ENCODE assay signal across 10 mouse cellular contexts in the genomic region with DNA sequence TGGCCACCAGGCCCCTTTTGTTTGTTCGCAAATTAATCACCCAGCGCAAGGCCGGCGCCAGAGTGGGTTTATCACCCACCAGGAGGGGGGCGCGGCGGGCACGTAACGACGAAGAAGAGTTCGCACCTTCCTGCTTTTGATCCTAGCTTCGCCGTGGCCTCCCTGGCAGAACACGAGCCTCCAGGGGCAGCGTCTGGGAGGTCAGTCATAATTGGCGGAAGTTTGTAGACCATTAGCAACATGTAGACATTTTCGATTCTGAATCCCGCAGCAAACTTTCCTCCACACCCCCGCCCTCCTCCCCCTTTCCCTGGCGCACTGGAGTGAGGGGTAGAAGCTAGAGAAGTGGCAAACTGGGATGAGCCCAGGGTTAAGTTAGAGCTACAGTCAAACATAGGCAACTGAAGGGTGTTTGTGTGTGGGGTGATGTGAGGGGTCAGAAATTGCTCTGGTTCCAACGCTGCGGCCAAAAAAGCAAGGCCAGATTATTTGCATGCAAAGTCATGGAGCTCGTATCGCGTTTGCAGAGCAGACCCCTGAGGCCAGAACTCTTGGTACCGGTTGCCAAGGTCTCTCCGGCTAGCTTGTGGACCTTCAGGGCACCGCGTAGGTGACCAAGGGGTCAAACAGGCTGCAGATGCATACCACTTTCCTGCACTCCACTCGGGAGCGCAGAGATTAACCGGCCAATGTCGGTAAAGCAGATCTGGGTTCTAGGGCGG. TPM values are rescaled to one million over a fixed set of nuclear protein-coding genes. Genes with fewer than 3 reads are reported as not detected.
DNase-seq lines count a peak whose midpoint lies in the region; ATAC-seq and TF ChIP-seq lines count a peak whose summit lies in the region.
"Had no signal": no experiment of that assay in that cellular context is flagged by ENCODE, and none has a peak within 500 bp of the region (broad histone marks: within the 10 kb centered on the region; RNA-seq: fewer than 3 reads in every experiment).

No protein-coding gene starts in this region.

- TF ChIP-seq EP300 in heart, postnatal 0 days (IDR thresholded peaks at IDR 0.05; ENCODE audit: low read depth) = no peak

- 27% methylated on average over 34 of the region's 34 CpGs for WGBS in heart, postnatal 0 days
- 8% methylated on average over 34 of the region's 34 CpGs for WGBS in limb, embryonic 13.5 days
- WGBS in forebrain, embryonic 15.5 days = 3% methylated on average over 34 of the region's 34 CpGs

- intact Hi-C loops in left cerebral cortex, adult 2 months (cut with DNase I) = no loop called here

- H3K4me3 ChIP-seq in heart, postnatal 0 days (ENCODE audit: low read depth, low read length) = no peak overlapping the region
- H3K4me3 ChIP-seq in limb, embryonic 13.5 days = peak overlapping the region; percentile 58
- no peak overlapping the region for H3K4me3 ChIP-seq in left cerebral cortex, adult 2 months
- H3K4me3 ChIP-seq in forebrain, embryonic 15.5 days = no peak overlapping the region

- ATAC-seq in heart, postnatal 0 days (ENCODE audit: insufficient read depth, low read depth) = no peak
- ATAC-seq in limb, embryonic 13.5 days (ENCODE audit: low FRiP score, low read depth) = no peak
- no peak for ATAC-seq in forebrain, embryonic 15.5 days (replicated peaks)

- no peak for TF ChIP-seq CTCF in heart, postnatal 0 days (IDR thresholded peaks at IDR 0.05; ENCODE audit: low read depth)
- no peak for TF ChIP-seq CTCF in left cerebral cortex, adult 2 months (IDR thresholded peaks at IDR 0.05)

- peaks cover 81% of the 10 kb centered on the region for H3K27me3 ChIP-seq in heart, postnatal 0 days (ENCODE audit: control insufficient read depth, insufficient read depth, low read length)
- peaks cover 73% of the 10 kb centered on the region for H3K27me3 ChIP-seq in limb, embryonic 13.5 days
- H3K27me3 ChIP-seq in forebrain, embryonic 15.5 days = peaks cover 93% of the 10 kb centered on the region

- no peaks in the 10 kb centered on the region for H3K9me3 ChIP-seq in heart, postnatal 0 days (replicated peaks; ENCODE audit: control insufficient read depth, low read length)
- H3K9me3 ChIP-seq in limb, embryonic 13.5 days = no peaks in the 10 kb centered on the region
- H3K9me3 ChIP-seq in forebrain, embryonic 15.5 days = no peaks in the 10 kb centered on the region

- H3K4me2 ChIP-seq in heart, postnatal 0 days (ENCODE audit: low read depth, low read length) = peak overlapping the region; percentile 69; the same call in 1 of the 2 replicates
- peak overlapping the region; percentile 81 for H3K4me2 ChIP-seq in limb, embryonic 13.5 days (replicated peaks)
- no peak overlapping the region for H3K4me2 ChIP-seq in forebrain, embryonic 15.5 days (replicated peaks)

- no peaks in the 10 kb centered on the region for H3K36me3 ChIP-seq in heart, postnatal 0 days (replicated peaks; ENCODE audit: control insufficient read depth, insufficient read depth, low read length)
- no peaks in the 10 kb centered on the region for H3K36me3 ChIP-seq in limb, embryonic 13.5 days
- H3K36me3 ChIP-seq in forebrain, embryonic 15.5 days = no peaks in the 10 kb centered on the region

- no peak overlapping the region for H3K27ac ChIP-seq in heart, postnatal 0 days (ENCODE audit: low read depth)
- peak overlapping the region; percentile 94; the same call in 1 of the 2 replicates for H3K27ac ChIP-seq in limb, embryonic 13.5 days
- no peak overlapping the region for H3K27ac ChIP-seq in left cerebral cortex, adult 2 months
- no peak overlapping the region for H3K27ac ChIP-seq in forebrain, embryonic 15.5 days (replicated peaks)

- H3K4me1 ChIP-seq in heart, postnatal 0 days (ENCODE audit: control insufficient read depth, insufficient read depth) = peaks cover 15% of the 10 kb centered on the region; the same call in 1 of the 2 replicates
- peaks cover 33% of the 10 kb centered on the region for H3K4me1 ChIP-seq in limb, embryonic 13.5 days
- H3K4me1 ChIP-seq in forebrain, embryonic 15.5 days = peaks cover 21% of the 10 kb centered on the region

- DNase-seq in heart, postnatal 0 days (ENCODE audit: low spot score) = no peak
- no peak for DNase-seq in heart, adult 18-20 months
- peak; percentile 63 for DNase-seq in urinary bladder, postnatal 14 days (ENCODE audit: low spot score)
- no peak for DNase-seq in urinary bladder, postnatal 25 days (ENCODE audit: low spot score)
- DNase-seq in cerebellum, postnatal 4 days (ENCODE audit: low spot score in 2 of 2) = no peak
- DNase-seq in left cerebral cortex, adult 2 months (ENCODE audit: extremely low spot score in 1 of 2, low spot score in 2 of 2) = no peak
- DNase-seq: kidney, postnatal 14 days had no signal

- no peak overlapping the region for H3K9ac ChIP-seq in heart, postnatal 0 days (replicated peaks; ENCODE audit: low read depth, low read length)
- peak overlapping the region; percentile 85 for H3K9ac ChIP-seq in limb, embryonic 13.5 days
- no peak overlapping the region for H3K9ac ChIP-seq in forebrain, embryonic 15.5 days (replicated peaks)

RNA-seq across cellular contexts. Expression of a gene that starts 2.1 kb away (rescaled TPM):
- 3.2 and 6.7 TPM in 2 replicates for total RNA-seq in heart, postnatal 0 days (2014; rRNA removed; ENCODE audit: low replicate concordance)
- polyA plus RNA-seq in heart, postnatal 0 days (2015; fragmentation: Nextera tagmentation; extraction: Ambion mirVana) = 5.4 and 5.7 TPM in 2 replicates
- total RNA-seq in heart, adult 18-20 months (2021) = 10 to 100 TPM; 10.1 to 10.9 TPM
- polyA plus RNA-seq in limb, embryonic 13.5 days (2015; fragmentation: Nextera tagmentation; extraction: Ambion mirVana) = 29.9 and 43.9 TPM in 2 replicates
- total RNA-seq in left cerebral cortex, adult 2 months (2021) = 1 to 10 TPM; 3.1 to 5.5 TPM
- 1.7 and 2.4 TPM in 2 replicates for polyA plus RNA-seq in forebrain, embryonic 15.5 days (2015; fragmentation: Nextera tagmentation; extraction: Ambion mirVana)
- total RNA-seq: MEL had no signal
